Mouse (Mus musculus) brain, embryonic 14.5 days (tissue): ENCODE measurements around the gene Gm4881. TPM values are rescaled to one million over a fixed set of nuclear protein-coding genes. Genes with fewer than 3 reads are reported as not detected.
"Not testable (repeated sequence)": the region's sequence is repeated elsewhere in the genome, so short reads cannot be mapped to it uniquely, and the experiment has no call there.

ENCODE experiments used
- DNase-seq: peaks from one replicate; pipeline ENCODE4 v3.0.0-alpha.2; 2011; ENCODE audit warnings: low read depth
- CTCF ChIP-seq: fragments of 200-500 bp; IDR thresholded peaks from 2 replicates; pipeline ENCODE4 v1.5.1; 2012; ENCODE audit warnings: inconsistent platforms, mild to moderate bottlenecking, moderate library complexity, borderline replicate concordance; ENCODE audit not compliant: insufficient read depth, insufficient read length; ENCODE audit errors: extremely low read depth
- POLR2A ChIP-seq: fragments of 200-500 bp; IDR thresholded peaks from 2 replicates; pipeline ENCODE4 v1.6.1; 2012; ENCODE audit warnings: mild to moderate bottlenecking, inconsistent platforms, borderline replicate concordance; ENCODE audit not compliant: poor library complexity, insufficient read depth, insufficient read length, severe bottlenecking; ENCODE audit errors: extremely low read depth
- polyA plus RNA-seq: library from polyadenylated mRNA; depleted of rRNA; stranded (reverse); fragments of >200 nt; gene quantifications from 2 replicates; pipeline ENCODE4 v1.2.3, GENCODE M21; 2012

Gm4881 gene
- polyA plus RNA-seq, 1 experiment = 11.2 TPM

- peak; percentile 42 for DNase-seq
- TF ChIP-seq CTCF = no peak
- TF ChIP-seq POLR2A = no peak
These were observed 41.5 kb downstream of the Gm4881 start, which contains the start of gene Arhgef1 for GRCm38 (mm10) chr7:24902630-24903443. TSS of gene Arhgef1 (plus strand) at chr7:24902912.

GRCm38 (mm10) chr7:24902264-24902629 lies 42.0 kb downstream of the Gm4881 start:
- no peak for TF ChIP-seq POLR2A
- no peak for TF ChIP-seq CTCF

GRCm38 (mm10) chr7:24901842-24902241 lies 42.5 kb downstream of the Gm4881 start:
- TF ChIP-seq POLR2A (no peak), CTCF (no peak)
- DNase-seq = no peak

More at GRCm38 (mm10) chr7:24902264-24902629, 42.0 kb downstream of the Gm4881 start:
- DNase-seq = no peak

- no peak for DNase-seq
- TF ChIP-seq CTCF (no peak), POLR2A (no peak)
These were observed 43.2 kb downstream of the Gm4881 start for GRCm38 (mm10) chr7:24901114-24901513.

GRCm38 (mm10) chr7:24897959-24898358 lies 46.3 kb downstream of the Gm4881 start:
- TF ChIP-seq CTCF = no peak
- TF ChIP-seq POLR2A = no peak
- DNase-seq = no peak

- no peak for DNase-seq
- TF ChIP-seq CTCF (no peak), POLR2A (no peak)
These were observed 47.1 kb downstream of the Gm4881 start, which contains the start of gene Cd79a for GRCm38 (mm10) chr7:24897224-24897623. TSS of gene Cd79a (plus strand) at chr7:24897381.

- TF ChIP-seq POLR2A (no peak), CTCF (no peak)
- no peak for DNase-seq
These were observed 48.0 kb downstream of the Gm4881 start for GRCm38 (mm10) chr7:24896269-24896668.

GRCm38 (mm10) chr7:24895749-24896148 lies 48.5 kb downstream of the Gm4881 start:
- not testable (repeated sequence) for DNase-seq

- DNase-seq = no peak
- no peak for TF ChIP-seq POLR2A
- no peak for TF ChIP-seq CTCF
These were observed 52.1 kb downstream of the Gm4881 start for GRCm38 (mm10) chr7:24892125-24892583.

GRCm38 (mm10) chr7:24891241-24892124 lies 52.8 kb downstream of the Gm4881 start:
- DNase-seq = no peak
- TF ChIP-seq POLR2A (no peak), CTCF (no peak)
